Mouse (Mus musculus): ENCODE data around the gene Lamb3.

DNA sequence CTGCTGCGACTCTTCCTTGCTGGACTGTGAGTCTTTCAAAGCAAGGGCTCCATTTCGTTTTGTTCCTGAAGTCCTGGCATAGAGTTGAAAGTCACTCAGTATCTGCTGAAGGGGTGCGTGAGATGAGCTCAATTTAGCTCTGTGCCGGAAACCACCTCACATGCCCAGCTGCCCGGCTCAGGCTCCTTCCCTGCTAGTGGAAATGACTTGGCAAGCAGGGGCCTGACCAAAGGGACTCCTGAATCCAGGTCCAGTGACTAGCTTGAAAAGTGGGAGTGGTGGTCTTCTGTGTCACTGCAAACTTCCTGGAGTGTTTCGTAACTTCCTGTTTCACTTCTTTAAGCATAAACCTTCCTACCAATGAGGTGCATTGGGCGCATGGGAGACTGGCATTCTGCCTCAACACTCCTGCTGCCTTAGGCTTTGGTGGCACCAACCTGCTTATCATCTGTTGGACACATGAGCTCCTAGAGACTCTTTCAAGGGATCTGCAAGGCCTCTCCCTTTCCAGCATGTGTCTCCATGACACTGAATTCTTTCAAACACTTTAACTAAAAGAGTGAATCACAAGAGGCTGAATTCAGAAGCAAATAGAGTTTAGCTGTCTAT, 15.7 kb upstream of the Lamb3 start:
- TF ChIP-seq TAL1 (IDR thresholded peaks at IDR 0.05; ENCODE audit: low read length) (no peak), GATA1 (IDR thresholded peaks at IDR 0.05; ENCODE audit: low read length) (no peak)

Data from erythroblast, embryonic 14.5 days (primary cell).